Mouse (Mus musculus): Measurements from ENCODE around the gene Fancg.

The Fancg gene

GRCm38 (mm10) chr4:43010161-43011038 is at the start of gene Fancg:
Fancg (minus strand) TSS chr4:43010506.
- peak; percentile 78 for DNase-seq (ENCODE audit: low spot score)

- DNase-seq (ENCODE audit: low spot score) = no peak
These were observed 49.4 kb upstream of the Fancg start for GRCm38 (mm10) chr4:43059697-43060096.

GRCm38 (mm10) chr4:43058753-43059654 is 48.7 kb upstream of the Fancg start, which contains the start of gene Unc13b:
Unc13b (plus strand) TSS chr4:43058953.
- DNase-seq (ENCODE audit: low spot score) = peak; percentile 94

- no peak for DNase-seq (ENCODE audit: low spot score)
These were observed 48.1 kb upstream of the Fancg start for GRCm38 (mm10) chr4:43058392-43058752.

GRCm38 (mm10) chr4:43057654-43058053 is 47.3 kb upstream of the Fancg start:
- no peak for DNase-seq (ENCODE audit: low spot score)

GRCm38 (mm10) chr4:43052627-43053026 is 42.3 kb upstream of the Fancg start:
- no peak for DNase-seq (ENCODE audit: low spot score)

- peak; percentile 63 for DNase-seq (ENCODE audit: low spot score)
These were observed 36.9 kb upstream of the Fancg start for GRCm38 (mm10) chr4:43047231-43047630.

GRCm38 (mm10) chr4:43046607-43047006 is 36.3 kb upstream of the Fancg start:
- DNase-seq (ENCODE audit: low spot score) = no peak

GRCm38 (mm10) chr4:43045659-43046302 is 35.5 kb upstream of the Fancg start, which contains the start of gene Fam214b:
Fam214b (minus strand) TSS chr4:43046220.
- DNase-seq (ENCODE audit: low spot score) = peak; percentile 97

- no peak for DNase-seq (ENCODE audit: low spot score)
These were observed 35.0 kb upstream of the Fancg start for GRCm38 (mm10) chr4:43045285-43045658.

- DNase-seq (ENCODE audit: low spot score) = no peak
These were observed 34.4 kb upstream of the Fancg start for GRCm38 (mm10) chr4:43044673-43045072.

- peak; percentile 78 for DNase-seq (ENCODE audit: low spot score)
These were observed 33.5 kb upstream of the Fancg start for GRCm38 (mm10) chr4:43043644-43044357.

GRCm38 (mm10) chr4:43040881-43041547 is 30.7 kb upstream of the Fancg start:
- no peak for DNase-seq (ENCODE audit: low spot score)

GRCm38 (mm10) chr4:43040114-43040572 is 29.8 kb upstream of the Fancg start:
- DNase-seq (ENCODE audit: low spot score) = peak; percentile 97

- no peak for DNase-seq (ENCODE audit: low spot score)
These were observed 29.3 kb upstream of the Fancg start for GRCm38 (mm10) chr4:43039609-43040008.

GRCm38 (mm10) chr4:43038567-43039495 is 28.5 kb upstream of the Fancg start:
- DNase-seq (ENCODE audit: low spot score) = peak; percentile 55

- DNase-seq (ENCODE audit: low spot score) = no peak
These were observed 27.7 kb upstream of the Fancg start for GRCm38 (mm10) chr4:43037860-43038566.

GRCm38 (mm10) chr4:43036356-43036755 is 26.1 kb upstream of the Fancg start:
- no peak for DNase-seq (ENCODE audit: low spot score)

- DNase-seq (ENCODE audit: low spot score) = no peak
These were observed 25.5 kb upstream of the Fancg start for GRCm38 (mm10) chr4:43035851-43036250.
